Mouse (Mus musculus) yolk sac, embryonic 10.5 days (tissue): ENCODE data around the gene Gm20481.
"Not testable (repeated sequence)": the region's sequence is repeated elsewhere in the genome, so short reads cannot be mapped to it uniquely, and the experiment has no call there.

ENCODE experiments used
- DNase-seq: peaks from one replicate; pipeline ENCODE4 v3.0.0-alpha.2; 2017; ENCODE audit warnings: low spot score

Gene Gm20481

DNA sequence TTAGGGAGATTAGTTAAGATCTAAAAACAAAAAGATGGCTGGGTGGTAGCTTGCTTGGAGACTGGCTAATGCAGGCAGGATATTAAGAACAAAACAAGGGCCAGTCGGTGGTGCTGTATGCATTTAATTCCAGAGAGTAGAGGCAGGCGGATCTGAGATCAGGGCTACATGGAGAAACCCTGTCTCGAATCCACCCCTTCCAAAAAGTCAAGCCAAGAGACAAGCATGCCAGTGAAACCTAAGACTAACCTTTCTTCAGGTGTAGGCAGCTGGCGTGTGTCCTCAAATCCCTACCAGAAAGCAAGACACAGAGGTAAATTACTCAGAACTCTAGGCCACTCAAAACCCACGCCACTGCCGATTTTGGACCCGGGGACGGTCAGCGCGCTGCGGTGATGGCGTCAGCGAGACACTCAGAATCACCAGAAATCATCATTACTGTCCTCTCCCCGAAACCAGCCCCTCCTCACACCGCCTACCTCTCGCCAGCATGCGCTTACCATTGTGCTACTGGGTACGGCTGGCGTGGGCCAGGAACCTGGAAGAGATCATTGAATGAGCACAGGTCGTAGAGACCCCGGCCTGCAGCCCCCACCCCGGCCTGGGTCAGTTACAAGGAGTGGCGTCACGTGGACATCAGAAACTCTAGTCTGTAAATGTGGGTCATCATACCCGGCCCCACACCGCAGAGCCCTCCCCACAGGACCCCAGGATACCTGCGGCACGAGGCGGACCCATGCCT, 17.9 kb upstream of the Gm20481 start:
- DNase-seq = no peak

- peak; percentile 82 for DNase-seq
Observed at GRCm38 (mm10) chr17:34952378-34953040, 17.2 kb upstream of the Gm20481 start.

DNA sequence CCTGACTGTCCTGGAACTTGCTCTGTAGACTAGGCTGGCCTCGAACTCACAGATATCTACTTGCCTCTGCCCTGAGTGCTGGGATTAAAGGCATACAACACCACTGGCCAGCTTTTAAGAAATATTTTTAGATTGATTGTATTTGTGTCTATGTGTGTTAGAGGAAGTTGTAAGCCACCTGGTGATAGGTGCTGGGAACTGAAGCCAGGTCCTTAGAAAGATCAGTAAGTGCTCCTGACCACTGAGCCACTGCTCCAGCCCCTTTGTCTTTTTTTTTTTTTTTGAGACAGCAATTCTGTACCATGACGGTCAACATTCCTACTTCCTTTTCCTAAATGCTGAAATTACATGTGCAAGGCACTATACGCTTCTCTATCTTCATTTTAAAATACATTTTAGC, 16.5 kb upstream of the Gm20481 start:
- no peak for DNase-seq

DNA sequence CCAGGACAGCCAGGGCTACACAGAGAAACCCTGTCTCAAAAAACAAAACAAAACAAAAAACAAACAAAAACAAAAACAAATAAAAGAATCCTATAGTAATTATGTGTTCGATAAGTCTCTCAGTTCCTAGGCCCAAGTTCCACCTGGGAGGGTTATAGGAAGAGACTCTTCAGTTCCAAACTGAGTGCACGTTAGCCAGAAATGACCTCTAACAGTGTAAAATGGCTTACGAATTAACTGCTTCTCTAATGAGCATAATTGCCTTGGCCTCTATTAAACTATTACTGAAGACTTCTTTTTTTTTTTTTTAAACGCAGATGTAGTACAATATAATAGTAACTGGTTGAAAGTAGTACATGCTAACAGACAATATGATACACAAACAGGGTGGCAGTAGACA, 15.8 kb upstream of the Gm20481 start:
- no peak for DNase-seq

DNA sequence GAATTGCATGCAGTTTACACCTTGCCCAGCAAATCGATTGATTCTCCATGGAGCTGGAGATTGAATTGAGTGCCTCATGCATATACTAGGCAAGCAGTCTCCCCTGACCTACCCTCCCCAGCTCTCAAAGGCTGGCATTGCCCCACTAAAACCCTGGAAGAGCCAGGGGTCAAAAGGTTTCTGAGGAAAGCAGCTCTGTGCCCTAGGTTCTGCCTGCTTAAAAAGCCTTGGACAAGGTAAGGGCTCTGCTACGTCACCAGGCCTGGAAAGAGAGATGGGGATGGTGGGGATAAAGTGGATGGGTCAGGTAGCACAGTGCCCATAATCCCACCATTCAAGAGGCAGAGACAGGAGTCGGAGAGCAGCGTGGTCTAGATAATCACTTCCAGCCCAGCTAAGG, 14.9 kb upstream of the Gm20481 start:
- DNase-seq = no peak

- no peak for DNase-seq
Observed at GRCm38 (mm10) chr17:34955884-34956283, 13.8 kb upstream of the Gm20481 start.

- DNase-seq = no peak
Observed at GRCm38 (mm10) chr17:34956340-34956739, 13.4 kb upstream of the Gm20481 start.

DNA sequence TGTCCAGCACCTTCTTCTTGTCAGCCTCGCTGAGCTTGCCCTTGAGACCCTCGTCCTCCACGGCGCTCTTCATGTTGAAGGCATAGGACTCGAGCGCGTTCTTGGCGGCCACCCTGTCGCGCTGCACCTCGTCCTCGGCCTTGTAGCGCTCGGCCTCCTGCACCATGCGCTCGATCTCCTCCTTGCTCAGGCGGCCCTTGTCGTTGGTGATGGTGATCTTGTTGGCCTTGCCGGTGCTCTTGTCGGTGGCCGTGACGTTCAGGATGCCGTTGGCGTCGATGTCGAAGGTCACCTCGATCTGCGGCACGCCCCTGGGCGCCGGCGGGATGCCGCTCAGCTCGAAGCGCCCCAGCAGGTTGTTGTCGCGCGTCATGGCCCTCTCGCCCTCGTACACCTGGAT, 12.4 kb upstream of the Gm20481 start:
- not testable (repeated sequence) for DNase-seq

- not testable (repeated sequence) for DNase-seq
Observed at GRCm38 (mm10) chr17:34957966-34958365, 11.7 kb upstream of the Gm20481 start.

GRCm38 (mm10) chr17:34958734-34959129, 11.0 kb upstream of the Gm20481 start:
- DNase-seq = not testable (repeated sequence)

- peak; percentile 93 for DNase-seq
Observed at GRCm38 (mm10) chr17:34959130-34959778, 10.5 kb upstream of the Gm20481 start, which contains the start of gene Hspa1b. Gene Hspa1b (minus strand): TSS chr17:34959238.

DNA sequence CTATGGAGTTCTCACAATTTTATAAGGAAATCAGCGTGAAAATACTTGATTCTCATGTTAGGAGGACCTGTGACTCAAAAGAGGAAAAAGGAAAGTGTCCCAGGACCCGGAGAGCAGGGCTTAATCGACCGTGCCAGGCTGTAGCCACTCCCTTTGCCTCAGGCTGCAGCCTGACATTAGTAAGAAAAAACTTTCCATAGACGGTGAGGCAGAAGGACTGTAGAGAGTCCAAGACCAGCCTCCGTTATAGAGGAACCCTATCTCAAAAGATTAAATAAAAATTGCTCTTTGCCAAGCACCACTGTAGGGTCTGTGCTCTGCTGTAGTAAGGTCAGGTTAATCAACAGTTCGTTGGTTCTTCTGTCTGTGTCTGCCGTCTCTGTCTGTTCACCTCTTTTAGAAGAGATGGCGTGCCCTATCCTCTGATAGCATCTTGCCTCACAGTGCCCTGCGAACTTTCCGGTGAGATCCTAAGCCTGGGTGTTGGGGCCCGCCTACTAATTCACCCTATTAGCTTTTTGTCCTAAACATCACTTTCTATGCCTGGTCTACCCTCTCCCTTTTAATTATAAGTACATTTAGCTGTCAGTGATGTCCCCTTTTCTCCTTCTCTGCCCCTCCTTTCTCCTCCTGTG, 9.7 kb upstream of the Gm20481 start:
- DNase-seq = no peak

- no peak for DNase-seq
Observed at GRCm38 (mm10) chr17:34960702-34961493, 8.8 kb upstream of the Gm20481 start.

GRCm38 (mm10) chr17:34962125-34962524, 7.6 kb upstream of the Gm20481 start:
- DNase-seq = no peak

DNA sequence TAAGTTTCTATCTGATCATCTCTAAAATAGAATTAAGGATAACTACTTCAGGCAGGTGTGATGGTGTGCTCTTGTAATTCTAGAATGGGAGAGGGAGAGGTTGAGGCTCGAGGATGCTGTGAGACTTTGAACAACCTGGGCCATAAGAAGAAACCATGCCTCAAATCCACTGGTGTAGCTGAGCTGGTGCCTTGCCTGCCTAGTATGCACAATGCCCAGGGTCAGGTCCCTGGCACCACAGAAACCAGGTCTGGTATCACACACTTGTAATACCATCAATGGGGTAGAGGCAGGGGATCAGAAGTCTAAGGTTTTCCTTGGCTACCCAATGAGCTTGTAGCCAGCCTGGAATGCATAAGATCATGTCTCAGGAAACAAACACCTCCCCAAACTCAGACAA, 6.9 kb upstream of the Gm20481 start:
- no peak for DNase-seq

GRCm38 (mm10) chr17:34964640-34965049, 5.1 kb upstream of the Gm20481 start:
- peak; percentile 65 for DNase-seq

- no peak for DNase-seq
Observed at GRCm38 (mm10) chr17:34965627-34966026, 4.1 kb upstream of the Gm20481 start.

- not testable (repeated sequence) for DNase-seq
Observed at GRCm38 (mm10) chr17:34970850-34971249, 1.1 kb downstream of the Gm20481 start.

- not testable (repeated sequence) for DNase-seq
Observed at GRCm38 (mm10) chr17:34971694-34972068, 2.0 kb downstream of the Gm20481 start.

GRCm38 (mm10) chr17:34972069-34972749, 2.5 kb downstream of the Gm20481 start, which contains the start of the genes Hspa1a and Hspa1l:
Gene Hspa1a (minus strand): TSS chr17:34972156.
Gene Hspa1l (plus strand): TSS chr17:34972703.
- peak; percentile 83 for DNase-seq
